Mouse (Mus musculus): Measurements from ENCODE around the gene Chid1. TPM values are rescaled to one million over a fixed set of nuclear protein-coding genes. Genes with fewer than 3 reads are reported as not detected.

Chid1 gene
- total and polyA plus RNA-seq, 2 experiments from 2014 or later: 17.7 to 23.5 TPM

DNA sequence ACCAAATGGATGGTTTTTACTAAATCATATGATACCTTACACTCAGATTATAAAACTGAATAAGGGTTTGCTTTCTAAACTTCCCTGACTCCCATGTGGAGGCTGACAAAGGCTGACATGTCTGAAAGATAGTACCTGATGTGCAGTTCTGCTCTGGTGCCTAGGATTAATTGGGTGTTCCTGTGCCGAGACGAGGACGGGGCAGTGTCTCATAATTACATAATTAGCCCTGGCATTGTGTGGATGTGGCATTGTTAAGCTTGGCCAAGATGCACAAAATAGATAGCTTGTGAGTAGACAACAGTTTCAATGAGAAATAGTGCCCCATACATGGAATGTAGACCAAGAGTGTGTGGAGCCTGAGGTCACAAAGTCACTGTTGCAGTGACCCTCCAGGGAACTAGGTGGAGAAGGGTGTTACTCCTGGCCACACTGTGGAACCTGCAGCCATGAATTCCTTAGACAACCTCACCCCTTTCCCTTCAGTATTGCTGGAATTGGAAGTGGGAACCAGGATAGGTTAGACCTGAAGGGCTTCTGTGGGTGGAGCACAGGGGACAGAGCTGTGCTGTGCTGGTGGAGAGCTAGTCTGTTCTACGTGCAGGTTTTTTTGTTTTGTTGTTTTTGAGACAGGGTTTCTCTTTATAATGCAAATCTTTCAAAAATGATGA is 31.1 kb upstream of the Chid1 start:
- H3K4me1 ChIP-seq (ENCODE audit: control insufficient read depth, insufficient read depth): no peaks in the 10 kb centered on the region
- no peak overlapping the region for H3K4me3 ChIP-seq (ENCODE audit: low read depth, low read length)
- H3K27me3 ChIP-seq (ENCODE audit: control insufficient read depth, insufficient read depth, low read length): no peaks in the 10 kb centered on the region
- no peak overlapping the region for H3K9ac ChIP-seq (replicated peaks; ENCODE audit: low read depth, low read length)
- no peak overlapping the region for H3K4me2 ChIP-seq (ENCODE audit: low read depth, low read length)
- H3K9me3 ChIP-seq (replicated peaks; ENCODE audit: control insufficient read depth, low read length): no peaks in the 10 kb centered on the region
- no peak for TF ChIP-seq EP300 (IDR thresholded peaks at IDR 0.05; ENCODE audit: low read depth)
- no peak for TF ChIP-seq CTCF (IDR thresholded peaks at IDR 0.05; ENCODE audit: low read depth)
- no peak for ATAC-seq (ENCODE audit: insufficient read depth, low read depth)
- DNase-seq (ENCODE audit: low spot score): no peak
- no peak overlapping the region for H3K27ac ChIP-seq (ENCODE audit: low read depth)
- WGBS: 85% methylated on average over 4 of the region's 4 CpGs
- no peaks in the 10 kb centered on the region for H3K36me3 ChIP-seq (replicated peaks; ENCODE audit: control insufficient read depth, insufficient read depth, low read length)

DNA sequence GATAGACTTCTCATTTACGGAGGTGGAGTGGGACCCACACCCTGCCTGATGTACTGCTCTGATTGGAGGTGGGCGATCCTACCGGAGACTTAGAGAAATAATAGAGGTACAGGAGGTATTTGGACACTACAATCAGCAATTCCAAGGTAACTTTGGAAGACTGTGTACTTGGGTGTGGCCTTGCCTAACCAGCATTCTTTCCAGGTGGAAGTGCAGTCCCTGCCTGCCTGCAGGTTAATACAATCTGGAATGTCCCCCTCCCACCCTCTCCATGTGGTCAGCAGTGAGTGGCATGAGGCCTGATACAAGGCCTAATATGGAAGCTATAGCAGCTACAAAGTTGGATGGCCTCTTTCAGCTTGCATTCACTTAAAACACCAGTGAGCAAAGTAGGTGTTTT is 30.3 kb upstream of the Chid1 start:
- no peak overlapping the region for H3K4me3 ChIP-seq (ENCODE audit: low read depth, low read length)
- no peaks in the 10 kb centered on the region for H3K9me3 ChIP-seq (replicated peaks; ENCODE audit: control insufficient read depth, low read length)
- no peak overlapping the region for H3K9ac ChIP-seq (replicated peaks; ENCODE audit: low read depth, low read length)
- no peaks in the 10 kb centered on the region for H3K27me3 ChIP-seq (ENCODE audit: control insufficient read depth, insufficient read depth, low read length)
- ATAC-seq (ENCODE audit: insufficient read depth, low read depth) (no peak), DNase-seq (ENCODE audit: low spot score) (no peak)
- WGBS: 88% methylated on average over 3 of the region's 3 CpGs
- H3K27ac ChIP-seq (ENCODE audit: low read depth): no peak overlapping the region
- H3K4me1 ChIP-seq (ENCODE audit: control insufficient read depth, insufficient read depth): no peaks in the 10 kb centered on the region
- no peak overlapping the region for H3K4me2 ChIP-seq (ENCODE audit: low read depth, low read length)
- H3K36me3 ChIP-seq (replicated peaks; ENCODE audit: control insufficient read depth, insufficient read depth, low read length): no peaks in the 10 kb centered on the region
- TF ChIP-seq EP300 (IDR thresholded peaks at IDR 0.05; ENCODE audit: low read depth) (no peak), CTCF (IDR thresholded peaks at IDR 0.05; ENCODE audit: low read depth) (no peak)

DNA sequence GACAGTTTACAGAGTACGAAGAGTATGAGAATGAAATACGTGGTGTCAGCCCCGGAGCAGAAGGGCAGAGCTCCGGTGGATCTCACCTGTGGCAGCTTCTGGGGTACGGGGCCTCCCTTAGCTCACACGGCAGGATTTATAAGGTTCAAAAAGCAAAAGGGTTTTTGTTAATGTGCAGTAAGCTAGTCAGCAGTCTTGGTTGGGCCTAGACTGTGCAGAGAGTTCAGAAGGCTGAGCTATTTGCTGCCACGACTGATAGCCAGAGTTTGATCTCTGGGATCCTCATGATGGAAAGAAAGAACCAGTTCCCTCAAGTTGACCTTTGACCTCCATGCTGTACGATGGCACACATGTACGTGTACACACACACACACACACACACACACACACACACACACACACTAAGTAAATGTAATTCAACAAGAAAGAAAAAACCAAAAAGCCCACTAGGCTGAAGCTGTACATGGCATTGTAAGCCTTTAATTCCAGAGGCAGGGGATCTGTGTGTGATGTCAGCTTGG is 29.7 kb upstream of the Chid1 start:
- WGBS: 78% methylated on average over 9 of the region's 9 CpGs
- DNase-seq (ENCODE audit: low spot score) (no peak), ATAC-seq (ENCODE audit: insufficient read depth, low read depth) (no peak)
- no peaks in the 10 kb centered on the region for H3K36me3 ChIP-seq (replicated peaks; ENCODE audit: control insufficient read depth, insufficient read depth, low read length)
- no peaks in the 10 kb centered on the region for H3K4me1 ChIP-seq (ENCODE audit: control insufficient read depth, insufficient read depth)
- no peak overlapping the region for H3K4me2 ChIP-seq (ENCODE audit: low read depth, low read length)
- H3K27ac ChIP-seq (ENCODE audit: low read depth): no peak overlapping the region
- no peak overlapping the region for H3K4me3 ChIP-seq (ENCODE audit: low read depth, low read length)
- H3K27me3 ChIP-seq (ENCODE audit: control insufficient read depth, insufficient read depth, low read length): no peaks in the 10 kb centered on the region
- no peak overlapping the region for H3K9ac ChIP-seq (replicated peaks; ENCODE audit: low read depth, low read length)
- no peak for TF ChIP-seq EP300 (IDR thresholded peaks at IDR 0.05; ENCODE audit: low read depth)
- TF ChIP-seq CTCF (IDR thresholded peaks at IDR 0.05; ENCODE audit: low read depth): no peak
- H3K9me3 ChIP-seq (replicated peaks; ENCODE audit: control insufficient read depth, low read length): no peaks in the 10 kb centered on the region

DNA sequence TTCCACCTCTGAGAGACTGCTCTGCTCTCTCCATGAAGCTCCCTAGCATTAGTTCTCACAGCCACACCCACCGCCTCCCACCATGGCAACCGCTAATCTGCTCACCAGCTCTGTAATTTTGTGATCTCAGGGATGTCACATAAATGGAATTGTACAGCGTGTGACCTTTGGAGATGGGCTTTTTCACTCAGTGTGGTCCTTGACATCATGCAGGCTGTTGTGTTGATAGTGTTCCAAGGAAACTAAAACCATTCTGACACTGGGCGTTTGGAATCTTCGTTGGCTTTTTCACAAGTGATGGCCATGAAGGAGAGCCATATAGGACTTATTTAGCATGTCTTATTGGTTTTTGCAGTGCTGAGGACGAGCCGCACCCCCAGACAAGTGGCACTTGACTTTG is 26.9 kb upstream of the Chid1 start:
- Histone ChIP-seq H3K4me2 (ENCODE audit: low read depth, low read length) (no peak overlapping the region), H3K9ac (replicated peaks; ENCODE audit: low read depth, low read length) (no peak overlapping the region), H3K27me3 (ENCODE audit: control insufficient read depth, insufficient read depth, low read length) (no peaks in the 10 kb centered on the region), H3K9me3 (replicated peaks; ENCODE audit: control insufficient read depth, low read length) (no peaks in the 10 kb centered on the region), H3K4me3 (ENCODE audit: low read depth, low read length) (no peak overlapping the region), H3K27ac (ENCODE audit: low read depth) (no peak overlapping the region), H3K36me3 (replicated peaks; ENCODE audit: control insufficient read depth, insufficient read depth, low read length) (no peaks in the 10 kb centered on the region), H3K4me1 (ENCODE audit: control insufficient read depth, insufficient read depth) (no peaks in the 10 kb centered on the region)
- ATAC-seq (ENCODE audit: insufficient read depth, low read depth) (no peak), DNase-seq (ENCODE audit: low spot score) (no peak)
- TF ChIP-seq EP300 (IDR thresholded peaks at IDR 0.05; ENCODE audit: low read depth): no peak
- no peak for TF ChIP-seq CTCF (IDR thresholded peaks at IDR 0.05; ENCODE audit: low read depth)
- WGBS: 72% methylated on average over 7 of the region's 7 CpGs

DNA sequence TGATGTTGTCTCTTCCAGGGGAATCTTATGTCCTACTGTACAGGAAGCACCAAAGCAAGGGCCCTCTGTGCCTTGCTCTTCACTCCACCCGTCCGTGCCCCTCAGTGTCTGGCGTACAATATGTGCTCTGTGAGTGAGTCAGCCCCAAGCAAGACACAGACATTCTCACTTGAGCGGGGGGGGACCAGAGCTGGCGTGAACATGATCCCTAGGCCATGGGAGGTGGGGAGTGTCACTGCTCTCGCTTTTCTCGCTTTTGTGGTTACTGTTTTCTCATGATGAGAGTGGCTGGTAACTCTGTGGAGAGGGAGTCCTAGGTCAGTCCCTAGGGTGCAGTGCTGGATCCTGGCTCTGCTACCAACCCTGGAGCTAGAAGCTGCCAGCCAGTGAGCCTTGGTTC is 24.9 kb upstream of the Chid1 start:
- no peak overlapping the region for H3K4me3 ChIP-seq (ENCODE audit: low read depth, low read length)
- H3K9ac ChIP-seq (replicated peaks; ENCODE audit: low read depth, low read length): peak overlapping the region; percentile 11; the same call in 1 of the 2 replicates
- no peaks in the 10 kb centered on the region for H3K27me3 ChIP-seq (ENCODE audit: control insufficient read depth, insufficient read depth, low read length)
- H3K4me2 ChIP-seq (ENCODE audit: low read depth, low read length): no peak overlapping the region
- no peak for TF ChIP-seq EP300 (IDR thresholded peaks at IDR 0.05; ENCODE audit: low read depth)
- no peak for TF ChIP-seq CTCF (IDR thresholded peaks at IDR 0.05; ENCODE audit: low read depth)
- H3K27ac ChIP-seq (ENCODE audit: low read depth): no peak overlapping the region
- 63% methylated on average over 7 of the region's 7 CpGs for WGBS
- H3K36me3 ChIP-seq (replicated peaks; ENCODE audit: control insufficient read depth, insufficient read depth, low read length): no peaks in the 10 kb centered on the region
- H3K9me3 ChIP-seq (replicated peaks; ENCODE audit: control insufficient read depth, low read length): no peaks in the 10 kb centered on the region
- H3K4me1 ChIP-seq (ENCODE audit: control insufficient read depth, insufficient read depth): no peaks in the 10 kb centered on the region
- ATAC-seq (ENCODE audit: insufficient read depth, low read depth) (no peak), DNase-seq (ENCODE audit: low spot score) (no peak)
